Mouse (Mus musculus) CH12.LX (cell line): ENCODE measurements around the gene Zbtb20. TPM values are rescaled to one million over a fixed set of nuclear protein-coding genes. Genes with fewer than 3 reads are reported as not detected.

Experiments used
- DNase-seq: peaks from one replicate; pipeline ENCODE4 v3.0.0-alpha.2; 2013; ENCODE audit errors: extremely low read depth
- H3K27ac ChIP-seq: 2 replicates; pipeline ENCODE4 v1.5.1; 2012; ENCODE audit warnings: low read depth, mild to moderate bottlenecking, control low read depth, moderate library complexity; ENCODE audit not compliant: insufficient read depth
- H3K27me3 ChIP-seq: replicated peaks from 2 replicates; pipeline ENCODE3; 2012; ENCODE audit warnings: inconsistent platforms
- H3K36me3 ChIP-seq, 2 experiments: replicated peaks in 1 of 2; 2 replicates each; pipeline versions ENCODE3 to v1.6.1; 2012; ENCODE audit warnings: inconsistent platforms in 1 of 2, low read length in 1 of 2, mild to moderate bottlenecking in 1 of 2, mixed read lengths in 1 of 2, moderate library complexity in 1 of 2; ENCODE audit not compliant: control insufficient read depth in 1 of 2, insufficient read depth in 1 of 2
- H3K4me1 ChIP-seq, 2 experiments: 2 replicates each; pipeline ENCODE4 v1.6.1; 2012; ENCODE audit warnings: inconsistent platforms in 1 of 2, moderate library complexity in 1 of 2; ENCODE audit not compliant: insufficient read depth in 2 of 2, control insufficient read depth in 1 of 2
- H3K4me2 ChIP-seq: 2 replicates; pipeline ENCODE4 v1.6.1; 2012; ENCODE audit warnings: low read depth, mild to moderate bottlenecking, control low read depth; ENCODE audit not compliant: poor library complexity, insufficient read depth, severe bottlenecking
- H3K4me3 ChIP-seq, 3 experiments: fragments of 150-350 bp in 1 of 3; sonication (generic) in 1 of 3; replicated peaks in 1 of 3; 2 replicates each; pipeline versions ENCODE3 to v1.5.1; 2011 to 2012; ENCODE audit warnings: low read depth in 2 of 3, low read length in 2 of 3, mild to moderate bottlenecking in 2 of 3, moderate library complexity in 2 of 3, control low read depth in 1 of 3, improper control_type of control experiment in 1 of 3, inconsistent platforms in 1 of 3, mixed read lengths in 1 of 3; ENCODE audit not compliant: poor library complexity in 1 of 3
- H3K79me2 ChIP-seq: replicated peaks from 2 replicates; pipeline ENCODE4 v1.6.1; 2012; ENCODE audit warnings: mild to moderate bottlenecking, moderate library complexity; ENCODE audit not compliant: control insufficient read depth, poor library complexity, insufficient read depth, severe bottlenecking; ENCODE audit errors: extremely low read depth
- H3K9ac ChIP-seq: 2 replicates; pipeline ENCODE4 v1.6.1; 2012; ENCODE audit warnings: low read depth, mild to moderate bottlenecking, control low read depth, moderate library complexity; ENCODE audit not compliant: insufficient read depth
- H3K9me3 ChIP-seq: replicated peaks from 2 replicates; pipeline ENCODE3; 2012; ENCODE audit warnings: low read length, inconsistent platforms, mixed read lengths
- BHLHE40 ChIP-seq: IDR thresholded peaks from 2 replicates; pipeline ENCODE4 v1.6.1; 2011; ENCODE audit warnings: mild to moderate bottlenecking, low read depth, low read length, improper control_type of control experiment
- CHD1 ChIP-seq: IDR thresholded peaks from 2 replicates; pipeline ENCODE4 v1.6.1; 2012; ENCODE audit warnings: low read depth, low read length, improper control_type of control experiment, inconsistent platforms
- CHD2 ChIP-seq: IDR thresholded peaks from 2 replicates; pipeline ENCODE4 v1.6.1; 2011; ENCODE audit warnings: low read length, improper control_type of control experiment
- CTCF ChIP-seq, 2 experiments: IDR thresholded peaks in 1 of 2; conservative IDR thresholded peaks in 1 of 2; 2 replicates each; pipeline ENCODE4 v1.5.1; 2011 to 2012; ENCODE audit warnings: low read depth in 2 of 2, low read length in 2 of 2, improper control_type of control experiment in 1 of 2, inconsistent platforms in 1 of 2, mild to moderate bottlenecking in 1 of 2, moderate library complexity in 1 of 2
- E2F4 ChIP-seq: IDR thresholded peaks from 2 replicates; pipeline ENCODE4 v1.6.1; 2011; ENCODE audit warnings: low read depth, low read length, improper control_type of control experiment; ENCODE audit not compliant: insufficient replicate concordance
- ELF1 ChIP-seq: IDR thresholded peaks from 2 replicates; pipeline ENCODE4 v1.6.1; 2014; ENCODE audit warnings: low read depth, mild to moderate bottlenecking, inconsistent platforms, low read length, improper control_type of control experiment
- EP300 ChIP-seq: IDR thresholded peaks from 2 replicates; pipeline ENCODE4 v1.6.1; 2011; ENCODE audit warnings: low read length, improper control_type of control experiment
- ETS1 ChIP-seq: conservative IDR thresholded peaks from 2 replicates; pipeline ENCODE4 v1.6.1; 2012; ENCODE audit warnings: low read depth, mild to moderate bottlenecking, inconsistent platforms, low read length, improper control_type of control experiment, moderate library complexity
- GABPA ChIP-seq: IDR thresholded peaks from 2 replicates; pipeline ENCODE4 v1.6.1; 2012; ENCODE audit warnings: low read depth, low read length, improper control_type of control experiment, inconsistent platforms; ENCODE audit not compliant: insufficient replicate concordance
- HCFC1 ChIP-seq: IDR thresholded peaks from 2 replicates; pipeline ENCODE4 v1.6.1; 2012; ENCODE audit warnings: low read depth, mild to moderate bottlenecking, inconsistent platforms, low read length, improper control_type of control experiment
- IRF4 ChIP-seq: IDR thresholded peaks from 2 replicates; pipeline ENCODE4 v1.6.1; 2014; ENCODE audit warnings: low read depth, mild to moderate bottlenecking, inconsistent platforms, low read length, improper control_type of control experiment
- JUN ChIP-seq: IDR thresholded peaks from 2 replicates; pipeline ENCODE4 v1.6.1; 2011; ENCODE audit warnings: low read depth, mild to moderate bottlenecking, low read length, improper control_type of control experiment, moderate library complexity; ENCODE audit not compliant: insufficient read depth
- JUND ChIP-seq: conservative IDR thresholded peaks from 2 replicates; pipeline ENCODE4 v1.6.1; 2011; ENCODE audit warnings: low read depth, low read length, improper control_type of control experiment
- MAFK ChIP-seq: IDR thresholded peaks from 2 replicates; pipeline ENCODE4 v1.6.1; 2011; ENCODE audit warnings: low read length, improper control_type of control experiment; ENCODE audit not compliant: insufficient replicate concordance
- MAX ChIP-seq: IDR thresholded peaks from 2 replicates; pipeline ENCODE4 v1.6.1; 2011; ENCODE audit warnings: low read length, improper control_type of control experiment
- MEF2A ChIP-seq: IDR thresholded peaks from 2 replicates; pipeline ENCODE4 v1.6.1; 2014; ENCODE audit warnings: low read depth, mild to moderate bottlenecking, inconsistent platforms, low read length, improper control_type of control experiment, borderline replicate concordance
- MYC ChIP-seq: IDR thresholded peaks from 2 replicates; pipeline ENCODE4 v1.6.1; 2011; ENCODE audit warnings: low read depth, mild to moderate bottlenecking, improper control_type of control experiment, low read length
- NELFE ChIP-seq: IDR thresholded peaks from 2 replicates; pipeline ENCODE4 v1.6.1; 2011; ENCODE audit warnings: low read depth, low read length, improper control_type of control experiment
- PAX5 ChIP-seq: IDR thresholded peaks from 2 replicates; pipeline ENCODE4 v1.6.1; 2012; ENCODE audit warnings: low read length, inconsistent platforms, mixed read lengths
- RAD21 ChIP-seq: IDR thresholded peaks from 2 replicates; pipeline ENCODE4 v1.6.1; 2011; ENCODE audit warnings: low read depth, mild to moderate bottlenecking, low read length, improper control_type of control experiment, moderate library complexity
- TBP ChIP-seq: conservative IDR thresholded peaks from 2 replicates; pipeline ENCODE4 v1.6.1; 2011; ENCODE audit warnings: low read depth, low read length, improper control_type of control experiment
- UBTF ChIP-seq: IDR thresholded peaks from 2 replicates; pipeline ENCODE4 v1.6.1; 2012; ENCODE audit warnings: low read depth, mild to moderate bottlenecking, inconsistent platforms, low read length, improper control_type of control experiment, moderate library complexity
- dilution Hi-C: fragments of 300-500 bp; cut with MboI; formaldehyde crosslinking; loops from 2 replicates; pipeline ENCODE4 v1.14.3; 2020; ENCODE audit warnings: low sequenced_read_pairs; ENCODE audit not compliant: extremely low pct_unique_long_range_greater_than_20kb, extremely low pct_ligation_motif_present
- in situ Hi-C: fragments of 300-500 bp; cut with MboI; formaldehyde crosslinking; loops from 3 replicates; pipeline ENCODE4 v1.14.3; 2019; ENCODE audit warnings: low sequenced_read_pairs, low pct_ligation_motif_present, low pct_unique_long_range_greater_than_20kb, mixed read lengths
- polyA plus RNA-seq: library from polyadenylated mRNA; unstranded; fragments of >175 nt; gene quantifications from 2 replicates; pipeline ENCODE4 v1.2.1, GENCODE M21; 2012; ENCODE audit warnings: low read depth; ENCODE audit not compliant: insufficient read length
- total RNA-seq, 2 experiments: library from RNA; depleted of rRNA; stranded (reverse); fragments of 300-350 nt in 1 of 2; fragments of >200 nt in 1 of 2; gene quantifications; 2 replicates each; pipeline ENCODE4 v1.2.3; 2012 to 2014

Zbtb20 gene
- total and polyA plus RNA-seq, 3 experiments = 24.9 to 58.0 (median 51.6) TPM

DNA sequence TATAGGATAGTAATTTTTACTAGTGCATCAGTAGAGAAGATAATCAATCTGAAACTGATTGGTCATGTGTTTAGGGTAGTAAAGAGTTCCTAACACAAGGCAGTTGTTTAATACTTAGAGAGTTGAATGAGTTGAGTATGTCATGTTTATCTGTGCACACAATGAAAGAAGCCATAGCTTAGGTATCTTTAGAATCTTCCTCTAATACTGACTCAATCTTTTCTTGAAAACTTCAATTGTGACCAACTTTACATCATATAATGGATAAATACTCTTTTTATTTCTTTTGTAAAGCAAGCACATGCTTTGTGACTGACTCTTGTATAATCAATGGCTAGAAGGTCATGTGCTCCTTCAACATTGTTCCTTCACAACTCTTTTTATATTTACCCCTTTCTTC is 524.4 kb downstream of the Zbtb20 start:
- no peak overlapping the region for H3K4me3 ChIP-seq
- H3K27me3 ChIP-seq = no peaks in the 10 kb centered on the region
- peaks cover 17% of the 10 kb centered on the region for H3K79me2 ChIP-seq
- peak overlapping the region; percentile 57 for H3K27ac ChIP-seq
- peak overlapping the region; percentile 66; the same call in 1 of the 2 replicates for H3K9ac ChIP-seq
- TF ChIP-seq UBTF = no peak
- peak; percentile 53; the same call in 1 of the 2 replicates for TF ChIP-seq MAX
- TF ChIP-seq MYC = peak; percentile 76
- no peak for TF ChIP-seq MAFK
- TF ChIP-seq GABPA = no peak
- no peak for TF ChIP-seq E2F4
- TF ChIP-seq CHD2 = peak; percentile 32; the same call in 1 of the 2 replicates
- peak; percentile 71; the same call in 1 of the 2 replicates for TF ChIP-seq CHD1
- TF ChIP-seq HCFC1 = no peak
- no peak for TF ChIP-seq NELFE
- peak; percentile 24; the same call in 1 of the 2 replicates for TF ChIP-seq ELF1
- TF ChIP-seq BHLHE40 = peak; percentile 40; the same call in 1 of the 2 replicates
- no peak for TF ChIP-seq RAD21
- in situ Hi-C loops (no loop called here), dilution Hi-C loops (no loop called here)
- no peaks in the 10 kb centered on the region for H3K36me3 ChIP-seq
- DNase-seq = no peak
- H3K4me1 ChIP-seq = peaks cover 10 to 53% of the 10 kb centered on the region in 2 experiments
- no peaks in the 10 kb centered on the region for H3K9me3 ChIP-seq
- H3K4me2 ChIP-seq = peak overlapping the region; percentile 50; the same call in 1 of the 2 replicates

DNA sequence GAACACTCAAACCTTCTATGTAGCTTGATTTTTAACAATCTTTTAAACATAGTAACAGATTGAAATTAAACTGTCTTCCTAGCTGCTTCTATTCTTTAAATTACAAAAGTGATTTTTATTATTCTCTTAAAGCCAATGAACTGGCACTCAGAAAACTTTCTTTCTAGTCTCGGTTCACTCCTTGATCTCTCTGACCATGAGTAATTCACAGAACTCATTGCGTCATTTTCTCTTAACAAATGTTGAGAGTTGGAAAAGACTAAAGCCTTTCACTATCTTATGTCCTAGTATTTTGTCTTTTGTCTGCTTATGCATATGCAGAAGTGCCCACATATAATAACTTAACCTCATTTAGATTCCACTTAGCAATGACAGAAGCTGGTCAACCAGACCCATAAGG is 525.3 kb downstream of the Zbtb20 start:
- Histone ChIP-seq H3K9ac (peak overlapping the region; percentile 88), H3K27ac (peak overlapping the region; percentile 89), H3K9me3 (no peaks in the 10 kb centered on the region), H3K4me1 (peaks cover 11 to 56% of the 10 kb centered on the region in 2 experiments), H3K4me3 (no peak overlapping the region), H3K79me2 (peaks cover 16% of the 10 kb centered on the region), H3K36me3 (no peaks in the 10 kb centered on the region), H3K27me3 (no peaks in the 10 kb centered on the region), H3K4me2 (peak overlapping the region; percentile 45; the same call in 1 of the 2 replicates)
- dilution Hi-C loops (no loop called here), in situ Hi-C loops (no loop called here)
- TF ChIP-seq IRF4 (peak; percentile 92), PAX5 (no peak), MEF2A (0 out of 2 replicates have a peak, but pooled peaks have one; percentile 46), MYC (peak; percentile 32; the same call in 1 of the 2 replicates), TBP (peak; percentile 40; the same call in 1 of the 2 replicates), JUN (peak; percentile 92), EP300 (peak; percentile 70; the same call in 1 of the 2 replicates), JUND (peak; percentile 99), NELFE (no peak), ETS1 (peak; percentile 29), CTCF (conservative IDR thresholded peaks at IDR 0.05 in 1 of 2, IDR thresholded peaks at IDR 0.05 in 1 of 2; ENCODE audit: low read depth in 2 of 2, low read length in 2 of 2) (no peak)
- DNase-seq = no peak
